Mouse (Mus musculus): ENCODE measurements at regions not wholly inside any gene's neighbourhood (a gene's known extent, or its start where the extent isn't known, plus 50 kb on each side); places are given as distances from the start of the nearest gene placed in this dataset.

DNA sequence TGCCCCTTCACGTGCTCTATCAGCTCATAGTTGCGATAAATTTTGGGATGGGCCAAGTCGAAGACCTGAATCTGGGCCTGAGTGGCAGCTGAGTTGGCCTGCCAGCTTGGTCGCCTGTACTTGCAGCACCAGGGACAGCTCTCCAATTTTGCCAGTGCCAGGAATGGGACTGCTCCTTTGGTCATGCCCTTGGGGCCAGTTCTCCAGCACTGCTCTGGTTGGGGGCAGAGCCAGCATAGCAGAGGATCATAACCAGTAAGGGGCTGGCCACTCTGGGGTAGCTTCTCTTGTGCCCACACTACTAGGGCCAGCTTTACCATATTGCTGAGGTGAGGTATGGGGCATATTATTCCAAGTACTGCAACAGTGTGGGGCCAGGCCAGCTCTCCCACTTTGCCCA, 397.0 kb upstream of the Cadm2 start:
- intact Hi-C loops (cut with DNase I), result no loop called here

DNA sequence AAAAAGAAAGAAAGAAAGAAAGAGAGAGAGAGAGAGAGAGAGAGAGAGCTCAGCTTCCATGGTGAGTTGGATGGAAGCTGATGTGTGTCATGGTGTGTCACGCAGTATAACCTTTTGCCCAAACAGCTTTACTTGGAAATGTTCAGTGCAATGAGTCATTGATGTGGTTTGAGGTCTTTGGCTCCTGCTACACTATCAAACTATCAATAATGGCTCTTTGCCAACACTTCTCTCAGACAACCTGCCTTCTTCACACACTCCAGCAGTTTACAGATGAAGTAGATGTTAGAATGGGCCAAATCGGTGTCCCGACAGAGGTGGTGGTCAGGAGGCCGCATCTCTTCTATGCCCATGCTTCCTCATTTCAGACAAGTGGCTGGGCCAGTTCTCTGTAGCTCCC, 369.0 kb upstream of the Cadm2 start:
- intact Hi-C loops (cut with DNase I), result no loop called here

DNA sequence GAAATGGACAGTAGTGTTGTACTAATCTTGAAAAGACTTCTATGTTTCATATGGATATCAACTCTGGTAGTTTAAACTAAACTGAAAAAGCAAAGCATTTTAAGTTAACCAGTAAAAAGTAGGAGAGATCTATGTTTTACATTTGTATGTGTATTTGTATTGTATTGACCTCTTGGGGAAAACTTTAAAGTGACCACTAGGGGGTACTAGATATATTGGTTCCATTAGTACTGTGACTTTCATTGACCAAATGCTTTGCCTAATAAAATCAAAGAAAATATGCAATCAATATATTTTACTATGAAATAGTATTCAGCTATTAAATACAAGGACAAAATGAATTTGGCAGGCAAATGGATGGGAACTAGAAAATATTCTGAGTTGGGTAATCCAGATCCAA, 355.9 kb upstream of the Cadm2 start:
- intact Hi-C loops (cut with DNase I), result no loop called here

- intact Hi-C loops (cut with DNase I), result no loop called here
These were observed 347.8 kb upstream of the Cadm2 start for GRCm38 (mm10) chr16:67968311-67969145.

GRCm38 (mm10) chr16:67949112-67949511, 328.4 kb upstream of the Cadm2 start:
- intact Hi-C loops (cut with DNase I), result no loop called here

DNA sequence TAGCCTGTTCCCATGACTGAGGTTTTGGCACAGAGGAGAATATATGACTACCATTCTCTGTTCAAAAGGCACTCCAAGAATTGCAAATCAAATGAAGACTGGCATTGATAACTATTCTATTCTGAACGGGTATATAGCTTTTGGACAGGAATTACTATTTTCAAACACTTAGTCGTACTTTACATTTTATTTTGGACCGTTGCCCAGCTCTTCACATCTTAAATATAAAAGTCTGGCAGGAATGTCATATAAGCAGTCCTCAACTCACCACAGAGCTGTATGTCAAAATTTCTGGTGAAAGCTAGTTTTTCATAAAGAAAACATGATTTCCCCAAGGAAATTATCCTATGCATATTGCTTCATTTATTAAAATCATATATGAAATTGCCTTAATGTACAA, 323.7 kb upstream of the Cadm2 start:
- intact Hi-C loops (cut with DNase I), result no loop called here

DNA sequence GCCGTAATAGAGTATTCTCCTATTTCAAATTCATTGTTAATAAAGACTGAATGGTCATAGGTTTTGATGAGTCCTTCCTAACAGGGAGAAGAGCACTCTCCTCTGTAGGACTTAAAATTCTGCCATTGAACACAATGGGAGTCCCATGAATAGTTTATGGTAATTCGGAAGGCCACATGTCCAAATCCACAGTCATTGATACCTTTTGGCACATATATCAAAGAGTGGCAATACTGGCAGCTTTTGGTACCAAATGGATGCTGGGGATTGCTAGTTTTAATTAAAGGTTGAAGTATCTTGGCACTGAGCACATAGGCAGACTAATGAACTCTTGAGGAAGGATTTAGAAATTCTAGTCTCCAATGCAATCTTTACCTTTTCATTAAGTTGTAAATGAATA, 298.5 kb upstream of the Cadm2 start:
- intact Hi-C loops (cut with DNase I), result no loop called here

- intact Hi-C loops (cut with DNase I), result no loop called here
These were observed 250.8 kb upstream of the Cadm2 start for GRCm38 (mm10) chr16:67871304-67872022.

DNA sequence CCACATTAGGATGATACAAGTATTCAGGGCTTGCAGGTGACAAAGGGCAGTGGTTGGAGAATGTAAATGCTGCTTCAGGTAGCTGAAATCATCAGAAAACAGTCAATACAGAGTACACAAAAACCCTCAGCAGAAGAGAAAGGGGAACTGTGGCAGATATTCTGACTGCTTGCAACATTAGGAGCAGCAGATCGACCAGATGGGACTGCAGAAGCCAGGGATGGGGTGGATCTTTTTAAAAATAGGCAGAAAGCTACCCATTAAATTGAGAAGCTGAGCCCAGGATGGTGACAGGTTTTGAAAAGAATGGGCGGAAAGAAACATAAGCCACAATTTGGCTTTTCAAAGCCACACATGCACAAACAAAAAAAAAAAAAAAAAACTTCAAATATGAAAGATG, 229.5 kb upstream of the Cadm2 start:
- intact Hi-C loops (cut with DNase I), result no loop called here

- intact Hi-C loops (cut with DNase I), result no loop called here
These were observed 223.8 kb upstream of the Cadm2 start for GRCm38 (mm10) chr16:67844481-67844880.

GRCm38 (mm10) chr16:67797236-67797635, 176.5 kb upstream of the Cadm2 start:
- intact Hi-C loops (cut with DNase I), result no loop called here

DNA sequence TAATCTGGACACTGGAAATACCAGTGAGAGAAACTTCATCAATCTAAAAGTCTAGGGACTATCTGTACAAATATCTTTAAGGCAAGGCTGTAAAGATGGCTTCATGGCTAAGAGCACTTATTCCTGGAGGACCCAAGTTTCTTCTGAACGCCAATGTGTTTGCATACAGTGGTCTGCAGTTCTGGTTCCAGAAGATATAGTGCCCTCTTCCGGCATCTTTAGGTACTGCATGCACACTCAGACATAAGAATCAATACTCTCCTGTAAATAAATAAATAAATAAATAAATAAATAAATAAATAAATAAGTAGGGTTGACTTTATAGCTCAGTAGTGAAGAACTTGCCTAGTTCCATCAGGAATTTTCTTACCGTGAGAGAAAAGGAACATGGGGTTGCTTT, 155.4 kb upstream of the Cadm2 start:
- intact Hi-C loops (cut with DNase I), result loop anchor here (5.0 kb wide), 1 partner anchor 539 kb away; no protein-coding TSS in a partner anchor

DNA sequence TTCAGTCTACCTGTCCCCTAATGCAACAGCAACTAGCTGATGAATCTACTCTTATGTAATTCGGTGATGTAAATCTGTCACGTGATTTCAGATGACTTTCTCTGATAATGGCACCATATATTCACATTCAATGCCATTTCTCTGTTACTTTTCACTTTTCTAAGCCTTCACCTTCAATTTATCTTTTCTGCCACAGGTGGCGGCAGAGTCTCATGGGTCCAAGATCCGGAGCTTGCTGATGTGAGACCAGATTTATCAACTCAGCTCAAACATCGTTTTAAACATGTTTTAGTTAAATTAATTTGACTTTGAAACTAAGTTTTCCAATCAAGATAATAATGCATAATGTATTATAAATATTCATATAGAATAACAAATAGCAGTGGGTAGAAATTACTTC, 148.4 kb upstream of the Cadm2 start:
- intact Hi-C loops (cut with DNase I), result no loop called here

- intact Hi-C loops (cut with DNase I), result no loop called here
These were observed 114.7 kb upstream of the Cadm2 start for GRCm38 (mm10) chr16:67735398-67735797.

DNA sequence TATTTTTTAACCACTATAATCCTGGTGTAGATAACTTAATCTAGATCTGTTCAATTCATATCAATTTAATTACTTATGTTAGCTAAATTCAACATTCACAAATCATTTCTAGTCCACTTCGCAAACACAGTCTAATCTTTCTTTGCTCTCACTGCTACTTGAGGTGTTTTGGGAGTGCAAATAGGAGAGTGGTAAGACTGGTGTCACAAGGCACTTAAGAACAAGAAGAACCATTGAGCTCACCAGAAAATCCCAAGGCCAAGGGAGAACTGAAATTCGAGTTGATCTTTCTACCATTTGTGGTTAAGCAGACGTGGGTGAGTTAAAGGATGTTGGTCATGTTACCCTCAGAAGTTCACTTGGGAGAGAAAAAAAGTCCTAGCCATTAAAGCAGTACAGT, 77.9 kb upstream of the Cadm2 start:
- intact Hi-C loops (cut with DNase I), result no loop called here

Measured in adrenal gland (tissue).